Mouse (Mus musculus): ENCODE measurements around the gene Zmym6.
A peak's percentile ranks its signal among the peaks of the same experiment; 100 is the strongest.
"Not testable (repeated sequence)": the region's sequence is repeated elsewhere in the genome, so short reads cannot be mapped to it uniquely, and the experiment has no call there.

Gene Zmym6

GRCm38 (mm10) chr4:127076875-127077548 lies at the start of gene Zmym6:
Zmym6 (plus strand) TSS chr4:127077383.
- DNase-seq (ENCODE audit: low spot score in 2 of 2): peak; percentile 92

- no peak for DNase-seq (ENCODE audit: low spot score in 2 of 2)
Observed at GRCm38 (mm10) chr4:127037158-127037557, 40.0 kb upstream of the Zmym6 start.

- no peak for DNase-seq (ENCODE audit: low spot score in 2 of 2)
Observed at GRCm38 (mm10) chr4:127037908-127038827, 39.0 kb upstream of the Zmym6 start.

- no peak for DNase-seq (ENCODE audit: low spot score in 2 of 2)
Observed at GRCm38 (mm10) chr4:127038828-127039349, 38.3 kb upstream of the Zmym6 start.

- no peak for DNase-seq (ENCODE audit: low spot score in 2 of 2)
Observed at GRCm38 (mm10) chr4:127039871-127040483, 37.2 kb upstream of the Zmym6 start.

- no peak for DNase-seq (ENCODE audit: low spot score in 2 of 2)
Observed at GRCm38 (mm10) chr4:127043540-127043939, 33.6 kb upstream of the Zmym6 start.

- no peak for DNase-seq (ENCODE audit: low spot score in 2 of 2)
Observed at GRCm38 (mm10) chr4:127051121-127051520, 26.1 kb upstream of the Zmym6 start.

GRCm38 (mm10) chr4:127053071-127053470 lies 24.1 kb upstream of the Zmym6 start:
- no peak for DNase-seq (ENCODE audit: low spot score in 2 of 2)

GRCm38 (mm10) chr4:127054522-127055198 lies 22.5 kb upstream of the Zmym6 start:
- DNase-seq (ENCODE audit: low spot score in 2 of 2): no peak

GRCm38 (mm10) chr4:127060585-127061290 lies 16.4 kb upstream of the Zmym6 start, which contains the start of gene Zmym1:
Zmym1 (minus strand) TSS chr4:127061152.
- peak; percentile 88 to 92 for DNase-seq (ENCODE audit: low spot score in 2 of 2)

GRCm38 (mm10) chr4:127064051-127064450 lies 13.1 kb upstream of the Zmym6 start:
- DNase-seq (ENCODE audit: low spot score in 2 of 2): no peak

- DNase-seq (ENCODE audit: low spot score in 2 of 2): no peak
Observed at GRCm38 (mm10) chr4:127074915-127075314, 2.3 kb upstream of the Zmym6 start.

- no peak for DNase-seq (ENCODE audit: low spot score in 2 of 2)
Observed at GRCm38 (mm10) chr4:127080806-127081205, 3.6 kb downstream of the Zmym6 start.

GRCm38 (mm10) chr4:127083131-127083530 lies 5.9 kb downstream of the Zmym6 start:
- DNase-seq (ENCODE audit: low spot score in 2 of 2): no peak

GRCm38 (mm10) chr4:127085761-127086160 lies 8.6 kb downstream of the Zmym6 start:
- DNase-seq (ENCODE audit: low spot score in 2 of 2): no peak

GRCm38 (mm10) chr4:127091188-127091587 lies 14.0 kb downstream of the Zmym6 start:
- no peak for DNase-seq (ENCODE audit: low spot score in 2 of 2)

GRCm38 (mm10) chr4:127095090-127095489 lies 17.9 kb downstream of the Zmym6 start:
- DNase-seq (ENCODE audit: low spot score in 2 of 2): peak; percentile 11 to 25

- DNase-seq (ENCODE audit: low spot score in 2 of 2): not testable (repeated sequence)
Observed at GRCm38 (mm10) chr4:127099552-127099951, 22.4 kb downstream of the Zmym6 start.

GRCm38 (mm10) chr4:127107566-127107965 lies 30.4 kb downstream of the Zmym6 start:
- no peak for DNase-seq (ENCODE audit: low spot score in 2 of 2)

- DNase-seq (ENCODE audit: low spot score in 2 of 2): no peak
Observed at GRCm38 (mm10) chr4:127110570-127110969, 33.4 kb downstream of the Zmym6 start.

GRCm38 (mm10) chr4:127123391-127123790 lies 46.2 kb downstream of the Zmym6 start, which contains the start of gene Tmem35b:
Tmem35b (plus strand) TSS chr4:127123691.
- DNase-seq (ENCODE audit: low spot score in 2 of 2): no peak

Measured in thymus, postnatal 10 days (tissue).